Mouse (Mus musculus) layer of hippocampus, postnatal 14 days (tissue): ENCODE measurements at regions not wholly inside any gene's neighbourhood (a gene's known extent, or its start where the extent isn't known, plus 50 kb on each side); places are given as distances from the start of the nearest gene placed in this dataset.

Source experiments
- DNase-seq, 2 experiments: peaks; one replicate each; pipeline ENCODE4 v3.0.0; 2021 to 2022; ENCODE audit warnings: low spot score in 2 of 2, mixed read lengths in 1 of 2

DNA sequence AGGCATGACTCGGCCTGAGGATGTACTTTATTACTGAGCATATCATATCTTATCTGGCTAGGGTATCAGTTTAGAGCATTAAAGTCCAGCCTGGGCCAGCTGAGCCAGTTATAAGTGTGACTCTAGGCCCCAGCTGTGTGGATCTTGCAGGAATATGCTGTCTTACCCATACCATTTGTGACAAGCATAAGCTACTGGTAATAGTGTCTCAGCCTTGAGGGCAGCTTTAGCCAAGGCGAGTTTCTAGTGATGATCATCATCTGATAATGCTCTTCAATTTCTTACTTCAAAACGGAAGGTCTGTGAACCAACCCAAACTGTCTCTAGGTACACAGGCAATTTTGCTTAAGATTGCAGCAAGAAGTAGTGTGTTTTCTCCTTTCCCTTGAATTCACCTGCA, 529.1 kb downstream of the Slc4a3 start:
- DNase-seq: no peak

DNA sequence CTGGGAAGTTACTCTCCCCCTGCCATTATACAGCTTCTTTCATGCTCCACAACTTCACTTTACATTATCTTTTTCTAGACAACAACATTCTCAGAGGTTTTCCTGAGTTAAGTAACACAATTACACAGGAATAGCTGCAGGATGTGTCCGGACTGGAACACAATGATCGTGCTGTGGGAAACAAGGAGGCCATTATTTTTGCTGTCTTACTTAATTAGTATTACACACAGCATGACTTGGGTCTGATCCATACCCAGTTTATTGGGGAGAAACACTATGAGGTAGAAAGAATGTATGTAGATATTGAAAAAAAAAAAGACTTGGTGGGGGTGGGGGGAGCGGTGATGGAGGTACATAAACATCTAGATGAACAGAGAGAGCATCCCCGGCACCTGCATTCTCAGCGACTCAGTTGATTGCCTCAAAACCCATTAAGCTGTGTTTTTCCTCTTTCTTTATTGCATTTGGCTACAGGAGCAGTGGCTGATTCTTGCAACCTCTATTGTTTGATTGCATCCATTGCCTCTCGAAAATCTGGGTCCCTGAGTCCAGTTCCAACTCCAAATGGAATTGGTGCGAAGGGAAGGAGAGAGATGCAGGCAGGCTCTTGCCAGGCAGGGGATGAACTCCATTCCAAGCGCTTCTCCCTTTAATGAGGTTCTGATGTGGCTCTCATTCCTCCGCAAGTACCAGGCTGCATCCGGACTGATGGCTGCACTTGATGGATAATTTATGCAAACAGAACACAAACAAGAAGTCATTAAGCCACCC, 529.8 kb downstream of the Slc4a3 start:
- DNase-seq: no peak

DNA sequence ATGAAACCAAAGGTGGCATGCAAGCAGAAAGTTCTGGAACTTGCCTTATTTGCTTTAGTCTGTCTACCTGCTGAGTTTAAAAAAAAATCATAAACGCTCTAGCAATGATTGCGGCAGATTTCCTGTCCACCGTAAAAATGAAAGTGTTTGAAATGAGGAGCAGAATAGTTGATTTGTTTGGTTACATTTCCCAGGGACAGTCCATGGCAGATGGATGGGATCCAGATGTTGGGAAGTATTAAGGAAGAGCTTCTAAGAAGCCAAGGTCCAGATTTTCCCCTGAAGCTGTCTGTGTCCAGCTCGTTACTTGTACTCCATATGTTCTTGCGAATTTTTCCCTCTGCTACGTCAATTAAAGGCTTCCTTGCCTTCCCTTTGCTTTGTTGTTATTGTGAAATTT, 534.2 kb downstream of the Slc4a3 start:
- no peak for DNase-seq

DNA sequence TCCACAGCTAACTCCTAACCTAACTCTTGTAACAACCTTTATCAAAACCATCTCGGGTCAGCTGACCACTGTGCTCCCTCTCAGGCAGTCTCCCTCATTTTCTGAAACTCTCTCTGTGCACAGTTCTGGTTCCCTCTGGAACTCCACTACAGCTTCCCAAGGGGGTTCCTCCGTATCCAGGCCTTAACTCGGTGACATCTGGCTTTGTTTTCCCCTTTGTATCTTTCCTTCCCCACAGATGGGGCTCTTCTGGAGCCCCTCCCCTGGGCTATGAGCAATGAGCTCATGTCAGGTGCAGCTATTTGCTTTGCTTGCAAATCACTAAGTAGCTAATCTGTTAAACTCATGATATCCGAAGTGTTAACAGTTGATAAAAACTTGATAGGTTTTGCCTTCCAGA, 535.6 kb downstream of the Slc4a3 start:
- no peak for DNase-seq

DNA sequence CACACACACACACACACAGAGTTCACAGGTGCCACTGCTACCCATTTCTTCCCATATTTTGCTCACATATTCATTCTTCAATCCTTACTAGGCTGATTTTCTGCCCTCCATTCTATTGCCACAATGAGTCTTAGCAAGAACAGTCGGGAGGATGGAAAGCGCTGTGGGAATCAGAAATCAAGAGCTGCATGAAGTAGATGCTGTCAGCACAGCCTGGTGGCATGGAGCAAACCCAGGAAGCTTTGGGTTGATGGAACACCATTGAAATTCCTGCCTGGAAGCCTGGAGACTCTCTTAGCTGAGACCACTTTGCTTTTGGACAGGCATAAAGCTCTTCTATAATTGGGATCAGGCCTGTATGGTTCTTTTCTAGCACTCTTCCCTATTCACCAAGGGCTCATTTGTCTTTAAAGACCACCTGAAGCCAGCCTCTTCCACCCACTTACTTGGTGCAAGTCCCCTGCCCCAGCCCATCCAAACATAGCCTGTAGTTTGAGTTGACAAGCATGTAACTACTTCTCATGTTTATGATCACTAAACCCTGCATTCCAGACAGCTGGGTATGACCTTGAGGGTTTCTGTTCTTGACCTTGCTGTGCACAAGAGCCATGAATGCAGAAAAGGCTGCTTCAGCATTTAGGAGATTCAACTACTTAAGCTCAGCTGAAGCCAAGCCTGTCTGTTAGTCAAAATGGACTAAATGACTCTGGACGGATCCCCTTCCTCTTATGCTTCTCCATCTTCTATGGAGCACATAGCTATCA, 537.4 kb downstream of the Slc4a3 start:
- no peak for DNase-seq

DNA sequence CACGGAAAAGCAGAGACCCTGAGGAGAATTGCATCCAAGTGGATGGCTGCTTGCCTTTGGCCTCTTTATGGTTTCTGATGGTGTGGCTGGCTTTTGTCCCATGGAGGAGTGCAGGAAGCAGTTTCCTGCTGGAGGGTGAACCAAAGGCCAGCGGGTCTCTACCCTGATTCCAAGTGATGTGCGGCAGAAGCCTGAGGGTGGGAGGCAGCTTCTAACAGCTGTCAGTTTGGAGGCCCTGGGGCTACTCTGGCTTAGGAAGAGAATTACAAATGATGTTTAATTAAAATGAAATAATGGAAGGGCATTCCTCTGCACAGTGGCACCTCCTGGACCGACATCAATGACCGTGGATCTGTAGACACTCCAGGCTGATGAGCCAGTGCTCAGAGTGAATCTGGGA, 545.0 kb downstream of the Slc4a3 start:
- no peak for DNase-seq

DNA sequence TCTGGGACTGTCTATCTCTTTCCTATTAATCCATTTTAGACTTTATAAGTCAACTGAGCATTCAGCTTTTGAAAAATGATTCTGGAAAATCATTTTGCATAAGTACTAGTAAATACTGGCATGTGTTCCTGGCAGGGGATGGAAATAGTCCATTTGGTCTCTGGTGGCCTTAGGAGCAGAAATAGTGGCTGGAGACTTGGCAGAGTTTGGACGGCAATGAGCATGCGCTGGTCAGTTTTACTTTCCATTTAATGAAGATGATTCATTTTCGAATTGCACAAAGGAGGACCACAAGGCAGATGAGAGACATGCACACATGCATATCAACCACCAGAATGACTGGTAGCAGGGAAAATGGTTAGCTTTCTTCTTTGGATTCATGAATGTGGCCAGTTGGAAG, 567.2 kb downstream of the Slc4a3 start:
- no peak for DNase-seq

DNA sequence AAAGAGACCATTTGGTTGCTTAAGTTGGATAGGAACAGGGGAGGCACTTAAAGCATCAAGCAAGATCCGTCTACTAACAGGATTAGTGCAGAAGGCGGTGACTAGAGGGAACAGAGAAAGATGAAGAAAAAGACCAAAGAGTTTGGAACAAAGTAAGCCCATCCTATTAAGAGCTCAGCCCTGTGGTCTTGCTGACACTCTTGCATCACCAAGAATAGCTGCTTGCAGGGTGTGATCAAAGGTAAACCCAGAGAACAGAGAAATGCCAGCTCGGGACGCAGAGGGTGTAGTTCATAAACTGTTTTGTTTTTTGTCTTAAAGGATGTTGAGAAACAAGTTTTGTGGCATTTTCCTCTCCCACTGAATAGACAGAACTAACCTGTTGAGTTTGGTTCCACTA, 574.8 kb downstream of the Slc4a3 start:
- no peak for DNase-seq

DNA sequence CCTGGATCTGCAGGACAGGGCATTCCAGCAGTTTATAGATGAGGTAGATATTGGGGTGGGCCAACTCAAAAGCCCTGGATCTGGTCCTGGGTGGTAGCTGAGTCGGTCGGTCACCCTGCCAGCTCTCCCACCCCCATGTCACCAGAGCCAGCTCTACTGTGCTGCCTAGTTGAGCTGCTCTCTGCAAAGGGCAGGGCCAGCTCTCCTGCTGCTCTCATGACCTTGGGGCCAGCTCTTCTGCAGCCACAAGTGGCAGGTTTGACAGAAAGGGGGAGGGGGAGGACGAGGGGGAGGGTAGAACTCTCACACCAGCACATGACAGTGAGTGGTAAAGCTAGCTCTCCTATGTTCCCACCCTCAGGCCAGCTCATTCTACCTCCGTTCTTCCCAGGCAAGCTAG, 584.3 kb downstream of the Slc4a3 start:
- no peak for DNase-seq

DNA sequence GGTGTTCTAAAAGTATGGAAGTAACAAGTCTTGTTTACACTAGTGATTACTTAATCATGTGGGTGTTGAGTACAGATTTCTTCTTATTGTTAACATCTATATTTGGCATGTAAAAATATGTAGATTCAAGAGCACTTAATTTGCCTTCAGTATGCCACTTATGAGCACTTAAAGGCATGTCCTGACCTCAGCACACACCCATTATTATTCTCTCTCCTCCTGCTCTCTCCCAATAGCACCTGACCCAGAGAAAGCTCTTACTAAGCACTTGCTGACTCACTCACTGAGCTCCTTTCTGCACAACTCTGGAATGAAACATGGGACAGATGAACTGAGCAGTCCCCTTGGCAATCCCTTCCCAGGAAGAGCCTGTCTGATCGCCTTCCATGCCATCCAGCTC, 590.7 kb downstream of the Slc4a3 start:
- no peak for DNase-seq

DNA sequence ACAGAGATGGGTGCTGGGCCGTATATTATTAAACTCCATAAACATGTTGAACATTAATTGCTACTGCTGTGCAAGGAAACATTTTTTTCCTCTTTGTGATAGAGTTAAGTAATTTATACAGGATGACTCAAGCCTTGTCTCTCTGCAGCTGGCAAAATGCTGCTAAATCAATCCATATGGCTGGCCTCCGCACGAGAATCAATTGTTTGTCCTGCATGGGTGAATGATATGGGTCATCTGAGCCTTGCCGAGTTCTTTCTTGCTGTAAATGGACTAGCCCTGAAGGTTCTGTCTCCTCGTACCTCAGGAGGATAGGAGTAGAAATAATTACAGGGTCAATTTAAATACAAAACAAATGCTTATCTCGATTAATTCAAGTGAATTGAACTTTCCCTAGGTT, 591.6 kb downstream of the Slc4a3 start:
- DNase-seq: no peak

DNA sequence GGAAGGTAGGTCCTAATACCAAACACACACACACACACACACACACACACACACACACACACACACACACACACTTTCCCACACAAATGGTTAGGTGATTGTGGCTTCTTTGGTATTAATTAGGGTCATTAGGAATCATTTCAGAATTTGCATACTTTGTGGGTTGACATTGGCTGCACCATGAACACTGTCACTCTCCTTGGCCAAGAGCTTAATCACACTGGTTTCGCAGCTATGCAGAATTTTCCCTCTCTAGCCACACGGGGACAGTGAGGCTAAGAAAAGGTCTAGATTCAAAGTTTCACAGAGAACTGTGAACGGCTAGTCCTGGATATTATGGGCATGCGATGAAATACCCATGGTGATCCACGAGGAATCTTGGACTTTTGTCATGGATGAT, 597.5 kb downstream of the Slc4a3 start:
- DNase-seq: no peak

DNA sequence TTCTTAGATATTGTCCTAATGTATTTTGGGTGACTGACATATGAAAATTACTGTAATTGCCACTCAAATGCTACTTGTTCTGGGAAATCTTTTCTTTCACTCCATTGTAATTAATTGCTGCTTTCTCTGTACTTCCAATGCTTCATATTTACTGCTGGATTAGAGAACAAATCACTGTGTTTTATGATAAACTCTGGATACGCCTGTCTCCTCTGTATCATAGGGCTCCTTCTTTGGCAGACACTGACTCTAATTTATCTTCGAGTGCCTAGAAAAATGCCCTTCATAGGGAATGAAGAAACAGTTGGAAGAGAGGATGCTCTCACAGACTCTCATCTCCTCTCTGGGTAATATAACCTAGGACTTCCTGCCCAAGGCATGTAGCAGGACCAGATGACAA, 602.9 kb downstream of the Slc4a3 start:
- DNase-seq: no peak

DNA sequence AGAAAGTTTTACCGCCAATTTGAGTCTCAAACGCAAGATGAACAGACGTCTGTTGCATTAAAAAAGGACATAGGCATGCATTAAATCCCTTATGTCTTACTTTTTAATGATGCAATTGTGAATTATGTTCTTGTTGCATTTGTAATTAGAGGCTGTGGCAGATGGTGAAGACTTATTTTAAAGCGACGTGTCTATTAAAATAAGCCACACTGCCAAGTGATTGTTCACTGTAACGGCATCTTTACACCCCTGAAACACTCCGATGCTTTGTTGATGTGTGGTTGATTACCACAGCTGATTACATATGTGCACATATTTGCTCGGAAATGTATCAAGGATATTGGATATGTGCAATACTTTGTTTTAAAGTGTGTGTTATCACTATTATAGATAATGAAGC, 610.2 kb downstream of the Slc4a3 start:
- DNase-seq: peak in 1 of 2 experiments; percentile 9

DNA sequence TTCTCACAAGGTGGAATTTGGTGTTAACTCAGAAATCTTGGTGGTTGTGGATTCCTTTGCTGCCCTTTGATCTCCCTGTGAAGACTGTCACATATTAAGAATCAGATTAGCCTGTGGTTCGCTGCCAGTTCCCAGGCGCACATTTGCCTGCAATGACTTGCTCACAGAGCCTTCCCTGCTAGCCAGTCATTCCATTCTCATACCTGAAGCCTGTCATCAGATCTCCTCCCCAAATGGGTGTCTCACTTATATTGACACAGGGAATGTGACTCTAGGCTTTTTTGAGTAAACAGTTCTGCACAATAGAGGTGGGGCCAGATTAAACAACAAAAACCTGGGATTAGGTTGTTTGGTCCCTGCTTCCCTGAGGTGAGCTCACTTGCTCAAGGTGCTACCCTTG, 621.4 kb downstream of the Slc4a3 start:
- DNase-seq: no peak

DNA sequence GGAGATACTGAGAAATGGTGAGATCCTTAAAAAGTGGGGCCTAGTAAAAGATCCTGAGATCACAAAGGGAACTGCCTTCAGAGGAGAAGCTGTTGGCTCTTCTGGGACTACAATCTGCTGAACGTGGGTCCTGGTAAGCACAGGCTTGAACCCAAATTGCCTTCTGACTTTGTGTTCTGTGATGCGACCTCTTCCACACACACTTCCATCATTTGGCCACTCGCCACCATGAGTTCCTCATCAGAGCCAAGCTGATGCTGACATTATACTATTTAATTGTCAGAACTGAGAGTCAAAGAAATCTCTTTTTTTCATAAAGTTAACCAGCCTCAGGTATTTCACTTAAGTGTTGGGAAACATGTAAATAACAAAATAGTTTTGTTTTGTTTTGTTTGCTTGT, 635.1 kb downstream of the Slc4a3 start:
- DNase-seq: no peak

DNA sequence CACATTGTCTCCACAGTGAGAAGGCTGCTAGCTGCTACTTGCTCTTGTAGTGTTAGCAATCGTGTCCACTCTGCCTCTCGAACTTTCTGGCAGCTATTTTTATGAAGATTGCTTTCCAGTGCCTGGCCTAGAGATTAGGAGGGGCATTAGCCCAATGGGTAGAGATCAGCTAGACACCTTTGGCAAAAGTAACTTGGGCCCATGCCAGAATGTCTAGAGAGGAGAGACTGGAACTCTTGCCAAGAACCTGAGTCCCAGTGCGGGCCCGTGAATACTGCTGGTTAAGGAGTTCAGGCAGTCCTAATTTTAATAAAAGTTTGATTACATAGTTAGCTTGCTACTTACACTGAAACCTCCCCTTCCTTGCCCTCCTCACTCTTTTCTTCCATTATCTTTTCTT, 648.8 kb downstream of the Slc4a3 start:
- no peak for DNase-seq

DNA sequence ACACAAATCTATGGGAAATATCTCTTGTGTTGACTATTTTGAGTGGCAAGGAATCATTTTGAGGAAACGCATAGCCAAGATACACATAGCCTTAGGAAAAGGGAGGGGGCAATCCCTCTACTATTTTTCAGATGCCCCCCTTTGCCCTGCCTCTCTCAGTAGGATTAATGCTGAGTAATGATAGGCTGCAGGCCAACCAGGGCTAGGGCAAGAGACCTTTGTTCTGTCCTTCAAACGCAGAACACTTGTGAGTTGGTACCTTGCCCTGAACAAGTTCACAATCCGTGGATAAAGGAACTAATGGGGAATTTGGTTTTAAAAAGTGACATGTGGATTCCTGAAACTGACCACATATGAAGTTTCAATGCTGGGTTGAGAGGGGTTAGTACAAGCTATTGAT, 651.6 kb downstream of the Slc4a3 start:
- no peak for DNase-seq

DNA sequence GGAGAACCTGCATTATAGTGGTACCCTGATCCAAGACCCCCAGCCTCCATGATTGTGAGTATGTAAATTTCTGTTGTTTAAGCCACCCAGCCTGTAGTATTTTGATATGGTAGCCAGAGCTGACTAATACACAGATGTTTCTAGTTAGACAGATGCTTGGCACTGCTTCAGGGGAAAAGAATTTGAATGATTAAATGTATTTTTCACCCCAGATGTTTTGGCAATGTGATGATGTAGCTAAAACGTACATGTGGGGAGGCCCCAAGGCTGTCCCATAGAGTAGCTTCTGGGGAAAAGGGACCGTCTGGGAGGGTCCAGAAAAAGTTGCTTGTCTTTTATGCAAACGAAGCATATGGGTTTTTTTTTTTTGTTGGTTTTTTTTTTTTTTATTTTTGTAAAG, 654.8 kb downstream of the Slc4a3 start:
- no peak for DNase-seq

DNA sequence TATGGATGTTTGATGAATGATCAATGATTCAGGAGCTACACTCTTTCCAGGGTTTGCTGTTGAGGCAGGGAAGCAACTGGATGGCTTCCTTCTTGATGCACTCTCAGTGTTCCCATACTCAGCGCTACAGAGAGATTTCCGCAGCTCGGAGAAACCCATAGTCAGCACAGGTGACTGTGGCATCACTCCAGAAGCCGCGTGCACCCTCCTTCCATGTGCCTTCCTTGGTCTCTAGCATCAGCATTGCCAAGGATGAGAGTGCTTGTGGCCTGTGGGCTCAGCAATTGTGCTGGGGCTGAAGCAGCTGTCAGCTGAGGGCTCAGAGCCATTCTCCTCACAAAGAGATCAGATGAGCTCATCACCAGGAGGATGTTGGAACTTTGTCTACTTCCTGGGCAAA, 666.4 kb downstream of the Slc4a3 start:
- DNase-seq: no peak

DNA sequence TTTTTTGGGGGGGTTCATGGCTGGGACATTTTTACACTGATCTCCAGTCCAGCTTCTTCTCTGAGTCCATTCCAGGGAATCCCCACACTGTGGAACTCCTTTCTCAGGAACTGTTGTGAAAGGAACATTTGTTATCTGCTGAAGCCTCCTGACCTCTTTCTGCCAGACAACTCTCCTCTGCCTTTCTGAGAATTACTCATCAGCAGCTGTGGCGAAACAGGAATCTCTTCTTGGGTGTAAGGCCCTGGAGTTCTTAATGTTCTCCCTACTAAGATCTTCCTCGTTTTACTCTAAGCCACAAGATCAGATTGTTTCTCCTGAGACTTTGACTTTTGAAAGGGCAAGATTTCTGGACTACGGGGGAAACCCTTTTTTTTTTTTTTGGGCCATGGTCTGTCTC, 698.7 kb downstream of the Slc4a3 start:
- DNase-seq: no peak

DNA sequence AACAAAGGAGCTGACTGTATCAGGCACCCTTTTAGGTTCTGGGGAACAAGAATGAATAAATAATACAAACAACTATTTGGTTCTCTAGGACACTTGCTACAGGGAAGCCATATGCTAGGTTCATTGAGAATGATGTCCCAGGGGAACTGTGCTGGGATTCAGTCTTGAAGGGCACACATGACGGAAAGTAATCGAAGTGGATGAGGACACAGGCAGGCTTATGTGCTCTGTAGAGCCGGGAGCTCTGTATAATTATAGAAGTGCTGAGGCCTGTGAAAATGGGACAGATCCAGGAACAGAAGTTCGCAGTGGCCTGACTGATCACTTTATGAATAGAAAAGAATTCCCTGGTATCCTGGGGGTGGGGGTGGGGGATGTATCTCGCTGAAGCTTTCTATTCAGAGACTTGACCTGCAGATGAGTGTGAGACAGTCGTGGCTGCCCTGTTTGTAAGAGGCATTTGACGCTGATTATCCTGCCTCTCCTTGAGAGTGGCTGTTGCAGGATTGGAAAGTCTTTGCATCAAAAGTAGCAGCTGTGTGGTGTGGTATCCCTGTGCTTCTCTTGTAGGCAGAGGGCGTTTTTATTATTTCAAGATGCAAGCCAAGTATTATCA, 700.2 kb downstream of the Slc4a3 start:
- DNase-seq: no peak

DNA sequence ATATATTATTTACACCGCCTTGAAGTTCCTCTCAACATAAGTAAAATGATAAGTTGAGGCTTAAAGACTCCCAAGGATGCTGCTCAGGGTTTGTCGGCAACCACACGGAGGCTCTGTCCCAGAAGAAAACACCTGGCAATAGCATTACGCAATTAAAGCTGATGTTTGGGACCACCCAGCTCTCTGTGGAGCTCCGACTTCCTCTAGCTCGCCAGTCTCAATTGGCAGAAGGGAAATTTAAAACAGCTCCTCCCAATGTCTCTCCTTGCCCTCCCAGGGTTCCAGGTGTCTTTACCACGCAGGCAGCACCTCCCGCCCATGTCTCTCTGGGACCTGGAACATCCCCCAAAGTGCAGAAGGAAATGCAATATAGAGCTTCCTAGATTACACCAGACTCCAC, 701.1 kb downstream of the Slc4a3 start:
- DNase-seq: no peak
